Mouse (Mus musculus): ENCODE results near the gene Mettl7a1.
"Not testable (repeated sequence)": the region's sequence is repeated elsewhere in the genome, so short reads cannot be mapped to it uniquely, and the experiment has no call there.

Mettl7a1 gene

GRCm38 (mm10) chr15:100304019-100304991 is at the start of gene Mettl7a1:
Mettl7a1 (plus strand) TSS chr15:100304140.
- peak; percentile 80 for DNase-seq (ENCODE audit: low spot score)

- DNase-seq (ENCODE audit: low spot score), result no peak
Measured at GRCm38 (mm10) chr15:100256386-100256785, 47.6 kb upstream of the Mettl7a1 start.

GRCm38 (mm10) chr15:100257305-100257704 is 46.6 kb upstream of the Mettl7a1 start:
- DNase-seq (ENCODE audit: low spot score), result no peak

- DNase-seq (ENCODE audit: low spot score), result no peak
Measured at GRCm38 (mm10) chr15:100258646-100259425, 45.1 kb upstream of the Mettl7a1 start.

GRCm38 (mm10) chr15:100260351-100260750 is 43.6 kb upstream of the Mettl7a1 start:
- DNase-seq (ENCODE audit: low spot score), result not testable (repeated sequence)

- DNase-seq (ENCODE audit: low spot score), result peak; percentile 47
Measured at GRCm38 (mm10) chr15:100263246-100263905, 40.6 kb upstream of the Mettl7a1 start.

GRCm38 (mm10) chr15:100265586-100266325 is 38.2 kb upstream of the Mettl7a1 start:
- no peak for DNase-seq (ENCODE audit: low spot score)

GRCm38 (mm10) chr15:100268916-100269315 is 35.0 kb upstream of the Mettl7a1 start:
- no peak for DNase-seq (ENCODE audit: low spot score)

- DNase-seq (ENCODE audit: low spot score), result no peak
Measured at GRCm38 (mm10) chr15:100269776-100270175, 34.2 kb upstream of the Mettl7a1 start.

GRCm38 (mm10) chr15:100270609-100271008 is 33.3 kb upstream of the Mettl7a1 start:
- not testable (repeated sequence) for DNase-seq (ENCODE audit: low spot score)

GRCm38 (mm10) chr15:100271411-100271810 is 32.5 kb upstream of the Mettl7a1 start:
- no peak for DNase-seq (ENCODE audit: low spot score)

- DNase-seq (ENCODE audit: low spot score), result not testable (repeated sequence)
Measured at GRCm38 (mm10) chr15:100273791-100274308, 30.1 kb upstream of the Mettl7a1 start.

- no peak for DNase-seq (ENCODE audit: low spot score)
Measured at GRCm38 (mm10) chr15:100274790-100275559, 29.0 kb upstream of the Mettl7a1 start.

- no peak for DNase-seq (ENCODE audit: low spot score)
Measured at GRCm38 (mm10) chr15:100276403-100276802, 27.5 kb upstream of the Mettl7a1 start.

GRCm38 (mm10) chr15:100277586-100277985 is 26.4 kb upstream of the Mettl7a1 start:
- no peak for DNase-seq (ENCODE audit: low spot score)

GRCm38 (mm10) chr15:100280626-100281025 is 23.3 kb upstream of the Mettl7a1 start, which contains the start of gene Tmprss12:
Tmprss12 (plus strand) TSS chr15:100280837.
- no peak for DNase-seq (ENCODE audit: low spot score)

- no peak for DNase-seq (ENCODE audit: low spot score)
Measured at GRCm38 (mm10) chr15:100288980-100289379, 15.0 kb upstream of the Mettl7a1 start.

GRCm38 (mm10) chr15:100290858-100291257 is 13.1 kb upstream of the Mettl7a1 start:
- DNase-seq (ENCODE audit: low spot score), result no peak

- no peak for DNase-seq (ENCODE audit: low spot score)
Measured at GRCm38 (mm10) chr15:100292326-100292725, 11.6 kb upstream of the Mettl7a1 start.

- DNase-seq (ENCODE audit: low spot score), result no peak
Measured at GRCm38 (mm10) chr15:100297856-100298255, 6.1 kb upstream of the Mettl7a1 start.

All from embryo, embryonic 10 days (tissue).